10 mouse cellular contexts compared by ENCODE assay signal in the genomic region with DNA sequence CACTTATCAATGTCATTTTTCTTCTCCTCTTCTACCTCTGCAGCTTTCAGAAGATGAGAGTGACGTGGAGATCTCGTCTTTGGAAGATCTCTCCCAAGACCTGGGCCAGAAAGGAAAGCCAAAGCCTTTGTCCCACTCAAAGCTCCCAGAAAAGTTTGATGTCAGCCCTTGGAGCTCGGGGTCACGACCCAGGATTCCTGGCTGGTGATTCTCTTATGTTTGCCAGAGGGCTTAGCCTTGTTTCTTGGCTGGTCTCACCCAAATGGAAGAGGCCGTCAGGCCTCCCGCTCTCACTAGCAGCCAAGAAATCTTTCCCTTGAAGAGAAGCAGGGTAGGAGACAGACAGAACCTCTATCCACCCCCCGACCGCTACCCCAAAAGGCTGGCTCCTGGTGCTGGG. TPM values are rescaled to one million over a fixed set of nuclear protein-coding genes. Genes with fewer than 3 reads are reported as not detected.
DNase-seq lines count a peak whose midpoint lies in the region.
"Had no signal": no experiment of that assay in that cellular context is flagged by ENCODE, and none has a peak within 500 bp of the region (broad histone marks: within the 10 kb centered on the region; RNA-seq: fewer than 3 reads in every experiment).

No protein-coding gene starts in this region.

- peak; percentile 21 to 28 for DNase-seq in layer of hippocampus, postnatal 10 days (ENCODE audit: low spot score in 2 of 2)
- DNase-seq in layer of hippocampus, adult 9-10 months (ENCODE audit: low spot score): no peak
- peak; percentile 63 for DNase-seq in adrenal gland, postnatal 14 days
- peak; percentile 58 to 70 for DNase-seq in heart, adult 9 months (ENCODE audit: low spot score in 2 of 2)
- DNase-seq in lung, postnatal 36 days: peak; percentile 72
- DNase-seq in cerebellum, adult 18-20 months: no peak
- no peak for DNase-seq in thymus, postnatal 36 days
- DNase-seq: left cerebral cortex, postnatal 4 days; lung, embryonic 14.5 days had no signal

RNA-seq across cellular contexts. Expression of gene Dzip1l, which starts 38.3 kb away (rescaled TPM):
- 10 to 100 TPM; 23.8 to 24.6 TPM for total RNA-seq in layer of hippocampus, postnatal 10 days (2021)
- 5.1 TPM in 2 replicates for total RNA-seq in adrenal gland, postnatal 14 days (2021)

RNA-seq across cellular contexts. Expression of gene Cldn18, which starts 49.5 kb away (rescaled TPM):
- not detected for total RNA-seq in layer of hippocampus, postnatal 10 days (2021)
- total RNA-seq in adrenal gland, postnatal 14 days (2021): not detected in 2 replicates
- total RNA-seq: layer of hippocampus, adult 8-10 months; left cerebral cortex, postnatal 4 days had no signal

RNA-seq across cellular contexts. Expression of gene A4gnt, which starts 55.3 kb away (rescaled TPM):
- total RNA-seq in layer of hippocampus, postnatal 10 days (2021): not detected
- total RNA-seq in adrenal gland, postnatal 14 days (2021): not detected in 2 replicates
- total RNA-seq: left cerebral cortex, postnatal 4 days had no signal

Comparison
In these comparisons a context has a peak if more than half of its experiments do, and no peak if none do; other contexts are left out.
1. DNase-seq: peak in layer of hippocampus, postnatal 10 days (2 of 2), adrenal gland, postnatal 14 days (single experiment), heart, adult 9 months (2 of 2) and lung, postnatal 36 days (single experiment); none in layer of hippocampus, adult 9-10 months (single experiment), cerebellum, adult 18-20 months (0 of 2) and thymus, postnatal 36 days (0 of 2).